Mouse (Mus musculus): ENCODE data around the gene Alg3. TPM values are rescaled to one million over a fixed set of nuclear protein-coding genes. Genes with fewer than 3 reads are reported as not detected.

Gene Alg3
- polyA plus RNA-seq, 1 experiment from 2014 or later = 55.4 TPM

- ATAC-seq (ENCODE audit: insufficient number of reproducible peaks, low FRiP score, low TSS enrichment, low read depth) (no peak), DNase-seq (ENCODE audit: low spot score) (no peak)
- no peaks in the 10 kb centered on the region for H3K9me3 ChIP-seq (ENCODE audit: control insufficient read depth, low read length)
- no peaks in the 10 kb centered on the region for H3K36me3 ChIP-seq (ENCODE audit: control insufficient read depth, insufficient read depth, low read length)
- H3K9ac ChIP-seq (ENCODE audit: low read length) = no peak overlapping the region
- peaks cover 13% of the 10 kb centered on the region; the same call in 1 of the 2 replicates for H3K4me1 ChIP-seq (ENCODE audit: control insufficient read depth, insufficient read depth, low read length)
- no peak overlapping the region for H3K4me3 ChIP-seq (ENCODE audit: low read depth, low read length)
- H3K27ac ChIP-seq (replicated peaks; ENCODE audit: low read depth, low read length) = no peak overlapping the region
- 88% methylated on average over 7 of the region's 7 CpGs for WGBS
- peaks cover 28% of the 10 kb centered on the region for H3K27me3 ChIP-seq (ENCODE audit: control insufficient read depth, insufficient read depth, low read length)
- no peak overlapping the region for H3K4me2 ChIP-seq (ENCODE audit: low read depth, severe bottlenecking)
These were observed 16.4 kb downstream of the Alg3 start for GRCm38 (mm10) chr16:20595060-20595673.

GRCm38 (mm10) chr16:20591076-20591705 lies 20.3 kb downstream of the Alg3 start:
- Histone ChIP-seq H3K4me3 (ENCODE audit: low read depth, low read length) (peak overlapping the region; percentile 10; the same call in 1 of the 2 replicates), H3K27ac (replicated peaks; ENCODE audit: low read depth, low read length) (no peak overlapping the region), H3K27me3 (ENCODE audit: control insufficient read depth, insufficient read depth, low read length) (peaks cover 44% of the 10 kb centered on the region), H3K9me3 (ENCODE audit: control insufficient read depth, low read length) (no peaks in the 10 kb centered on the region), H3K4me2 (ENCODE audit: low read depth, severe bottlenecking) (peak overlapping the region; percentile 17), H3K36me3 (ENCODE audit: control insufficient read depth, insufficient read depth, low read length) (no peaks in the 10 kb centered on the region), H3K4me1 (ENCODE audit: control insufficient read depth, insufficient read depth, low read length) (peaks cover 17% of the 10 kb centered on the region), H3K9ac (ENCODE audit: low read length) (no peak overlapping the region)
- DNase-seq (ENCODE audit: low spot score) (peak; percentile 37), ATAC-seq (ENCODE audit: insufficient number of reproducible peaks, low FRiP score, low TSS enrichment, low read depth) (no peak)
- 3% methylated on average over 48 of the region's 48 CpGs for WGBS

GRCm38 (mm10) chr16:20590680-20591038 lies 20.9 kb downstream of the Alg3 start:
- WGBS = 3% methylated on average over 16 of the region's 17 CpGs
- Histone ChIP-seq H3K27ac (replicated peaks; ENCODE audit: low read depth, low read length) (no peak overlapping the region), H3K9ac (ENCODE audit: low read length) (no peak overlapping the region; the same call in 1 of the 2 replicates), H3K27me3 (ENCODE audit: control insufficient read depth, insufficient read depth, low read length) (peaks cover 44% of the 10 kb centered on the region), H3K36me3 (ENCODE audit: control insufficient read depth, insufficient read depth, low read length) (no peaks in the 10 kb centered on the region), H3K4me1 (ENCODE audit: control insufficient read depth, insufficient read depth, low read length) (peaks cover 17% of the 10 kb centered on the region), H3K4me2 (ENCODE audit: low read depth, severe bottlenecking) (peak overlapping the region; percentile 85), H3K9me3 (ENCODE audit: control insufficient read depth, low read length) (no peaks in the 10 kb centered on the region), H3K4me3 (ENCODE audit: low read depth, low read length) (peak overlapping the region; percentile 46)
- peak; percentile 30 for DNase-seq (ENCODE audit: low spot score)
- ATAC-seq (ENCODE audit: insufficient number of reproducible peaks, low FRiP score, low TSS enrichment, low read depth) = no peak

GRCm38 (mm10) chr16:20589939-20590679 lies 21.4 kb downstream of the Alg3 start:
- H3K9ac ChIP-seq (ENCODE audit: low read length) = peak overlapping the region; percentile 56
- H3K9me3 ChIP-seq (ENCODE audit: control insufficient read depth, low read length) = no peaks in the 10 kb centered on the region
- no peak overlapping the region for H3K27ac ChIP-seq (replicated peaks; ENCODE audit: low read depth, low read length)
- H3K4me1 ChIP-seq (ENCODE audit: control insufficient read depth, insufficient read depth, low read length) = peaks cover 17% of the 10 kb centered on the region
- no peaks in the 10 kb centered on the region for H3K36me3 ChIP-seq (ENCODE audit: control insufficient read depth, insufficient read depth, low read length)
- ATAC-seq (ENCODE audit: insufficient number of reproducible peaks, low FRiP score, low TSS enrichment, low read depth) = peak; percentile 77
- H3K4me3 ChIP-seq (ENCODE audit: low read depth, low read length) = peak overlapping the region; percentile 46
- H3K27me3 ChIP-seq (ENCODE audit: control insufficient read depth, insufficient read depth, low read length) = peaks cover 44% of the 10 kb centered on the region
- peak; percentile 71 for DNase-seq (ENCODE audit: low spot score)
- WGBS = under 1% methylated on average over 39 of the region's 39 CpGs
- peak overlapping the region; percentile 85 for H3K4me2 ChIP-seq (ENCODE audit: low read depth, severe bottlenecking)

GRCm38 (mm10) chr16:20589366-20589938 lies 22.1 kb downstream of the Alg3 start, which contains the start of gene Vwa5b2:
Gene Vwa5b2 (plus strand): TSS chr16:20589471.
- DNase-seq (ENCODE audit: low spot score) (peak; percentile 48), ATAC-seq (ENCODE audit: insufficient number of reproducible peaks, low FRiP score, low TSS enrichment, low read depth) (peak; percentile 54; the same call in 1 of the 2 replicates)

GRCm38 (mm10) chr16:20565075-20565474 lies 46.5 kb downstream of the Alg3 start:
- no peak for DNase-seq (ENCODE audit: low spot score)
- WGBS = 76% methylated on average over 1 of the region's 1 CpGs
- H3K9me3 ChIP-seq (ENCODE audit: control insufficient read depth, low read length) = no peaks in the 10 kb centered on the region

More at GRCm38 (mm10) chr16:20589366-20589938, 22.1 kb downstream of the Alg3 start, which contains the start of gene Vwa5b2:
- Histone ChIP-seq H3K27ac (replicated peaks; ENCODE audit: low read depth, low read length) (no peak within 1 kb of the TSS), H3K36me3 (ENCODE audit: control insufficient read depth, insufficient read depth, low read length) (no peaks in the 10 kb centered on the region), H3K9me3 (ENCODE audit: control insufficient read depth, low read length) (no peaks in the 10 kb centered on the region), H3K4me1 (ENCODE audit: control insufficient read depth, insufficient read depth, low read length) (peaks cover 17% of the 10 kb centered on the region), H3K4me2 (ENCODE audit: low read depth, severe bottlenecking) (peak within 1 kb of the TSS; percentile 85), H3K4me3 (ENCODE audit: low read depth, low read length) (peak within 1 kb of the TSS; percentile 46), H3K27me3 (ENCODE audit: control insufficient read depth, insufficient read depth, low read length) (peaks cover 44% of the 10 kb centered on the region), H3K9ac (ENCODE audit: low read length) (peak within 1 kb of the TSS; percentile 56)
- under 1% methylated on average over 24 of the region's 24 CpGs for WGBS

GRCm38 (mm10) chr16:20557381-20557780 lies 54.2 kb downstream of the Alg3 start:
- WGBS = 71% methylated on average over 7 of the region's 7 CpGs
- no peaks in the 10 kb centered on the region for H3K9me3 ChIP-seq (ENCODE audit: control insufficient read depth, low read length)
- no peak overlapping the region for H3K9ac ChIP-seq (ENCODE audit: low read length)
- no peak overlapping the region for H3K4me2 ChIP-seq (ENCODE audit: low read depth, severe bottlenecking)
- ATAC-seq (ENCODE audit: insufficient number of reproducible peaks, low FRiP score, low TSS enrichment, low read depth) (no peak), DNase-seq (ENCODE audit: low spot score) (no peak)
- H3K27me3 ChIP-seq (ENCODE audit: control insufficient read depth, insufficient read depth, low read length) = no peaks in the 10 kb centered on the region
- peaks cover 29% of the 10 kb centered on the region for H3K36me3 ChIP-seq (ENCODE audit: control insufficient read depth, insufficient read depth, low read length)
- no peak overlapping the region for H3K4me3 ChIP-seq (ENCODE audit: low read depth, low read length)
- no peak overlapping the region for H3K27ac ChIP-seq (replicated peaks; ENCODE audit: low read depth, low read length)
- H3K4me1 ChIP-seq (ENCODE audit: control insufficient read depth, insufficient read depth, low read length) = no peaks in the 10 kb centered on the region

More at GRCm38 (mm10) chr16:20565075-20565474, 46.5 kb downstream of the Alg3 start:
- Histone ChIP-seq H3K9ac (ENCODE audit: low read length) (no peak overlapping the region), H3K4me2 (ENCODE audit: low read depth, severe bottlenecking) (no peak overlapping the region), H3K27ac (replicated peaks; ENCODE audit: low read depth, low read length) (no peak overlapping the region), H3K27me3 (ENCODE audit: control insufficient read depth, insufficient read depth, low read length) (no peaks in the 10 kb centered on the region), H3K36me3 (ENCODE audit: control insufficient read depth, insufficient read depth, low read length) (peaks cover 11% of the 10 kb centered on the region), H3K4me3 (ENCODE audit: low read depth, low read length) (no peak overlapping the region), H3K4me1 (ENCODE audit: control insufficient read depth, insufficient read depth, low read length) (no peaks in the 10 kb centered on the region)
- no peak for ATAC-seq (ENCODE audit: insufficient number of reproducible peaks, low FRiP score, low TSS enrichment, low read depth)

All from limb, embryonic 11.5 days (tissue).